Mouse (Mus musculus): ENCODE measurements around the gene Ptprj.

- TF ChIP-seq CTCF (IDR thresholded peaks at IDR 0.05; ENCODE audit: low read depth, low read length) (no peak), POLR2A (IDR thresholded peaks at IDR 0.05; ENCODE audit: borderline replicate concordance, low read depth, low read length) (no peak)
Measured at GRCm38 (mm10) chr2:90533944-90534343, 46.5 kb downstream of the Ptprj start.
